Mouse (Mus musculus): ENCODE data around the gene Ano4.

- no peak for TF ChIP-seq CTCF (IDR thresholded peaks at IDR 0.05; ENCODE audit: control insufficient read depth, insufficient read depth, insufficient read length)
- no peak for TF ChIP-seq MAX (IDR thresholded peaks at IDR 0.05)
- TF ChIP-seq MYOG (IDR thresholded peaks at IDR 0.05; ENCODE audit: control insufficient read depth, extremely low read depth, insufficient read length) = no peak
Observed at GRCm38 (mm10) chr10:89092350-89093040, 252.1 kb downstream of the Ano4 start.
